Mouse (Mus musculus): ENCODE data around the gene Polr2l.

Gene Polr2l

DNA sequence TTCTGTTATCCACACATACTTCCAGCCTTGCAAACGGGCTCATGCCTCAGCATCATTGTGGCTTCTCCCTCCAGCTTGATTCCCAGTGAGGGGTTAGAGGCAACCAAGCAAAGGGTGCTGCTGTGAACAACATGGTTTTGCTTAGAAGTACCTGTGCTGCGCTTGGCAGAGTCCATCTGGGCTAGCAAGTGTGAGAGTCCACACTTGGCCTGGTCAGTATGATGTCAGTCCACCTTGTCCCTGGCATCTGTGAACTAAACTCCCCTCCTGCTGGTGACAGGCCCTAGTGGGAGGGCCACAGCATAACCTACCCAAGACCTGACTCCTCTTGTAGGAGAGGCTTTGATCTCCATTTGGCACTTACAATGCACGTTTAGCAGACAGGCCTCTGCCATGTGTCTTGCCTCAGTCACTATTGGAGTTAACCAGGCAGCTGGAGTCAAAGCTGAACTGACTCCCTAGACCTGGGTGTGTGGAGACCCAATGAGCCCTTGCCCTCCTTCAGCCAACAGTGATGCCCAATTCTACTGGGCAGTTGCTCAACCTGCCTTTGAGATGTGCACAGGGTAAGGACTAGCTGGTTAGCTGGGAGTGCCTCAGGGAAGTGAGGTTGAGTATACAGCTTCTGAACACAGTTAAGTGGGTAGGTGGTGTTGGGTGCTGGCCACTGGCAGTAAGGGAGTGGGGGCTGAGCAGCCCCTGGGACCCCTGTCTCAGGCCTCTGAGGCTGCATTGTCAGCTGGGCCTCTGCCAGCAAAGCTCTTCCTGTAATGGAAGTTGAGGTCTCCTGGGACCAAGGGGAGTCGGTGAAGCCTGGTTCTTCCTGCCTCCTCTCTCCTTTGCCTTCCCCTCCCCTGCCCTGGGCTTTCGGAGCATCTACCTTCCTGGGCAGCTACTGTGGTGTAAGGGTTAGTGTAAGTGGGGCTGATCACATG lies 9.5 kb upstream of the Polr2l start:
- in situ Hi-C loops (cut with MboI), result no loop called here

DNA sequence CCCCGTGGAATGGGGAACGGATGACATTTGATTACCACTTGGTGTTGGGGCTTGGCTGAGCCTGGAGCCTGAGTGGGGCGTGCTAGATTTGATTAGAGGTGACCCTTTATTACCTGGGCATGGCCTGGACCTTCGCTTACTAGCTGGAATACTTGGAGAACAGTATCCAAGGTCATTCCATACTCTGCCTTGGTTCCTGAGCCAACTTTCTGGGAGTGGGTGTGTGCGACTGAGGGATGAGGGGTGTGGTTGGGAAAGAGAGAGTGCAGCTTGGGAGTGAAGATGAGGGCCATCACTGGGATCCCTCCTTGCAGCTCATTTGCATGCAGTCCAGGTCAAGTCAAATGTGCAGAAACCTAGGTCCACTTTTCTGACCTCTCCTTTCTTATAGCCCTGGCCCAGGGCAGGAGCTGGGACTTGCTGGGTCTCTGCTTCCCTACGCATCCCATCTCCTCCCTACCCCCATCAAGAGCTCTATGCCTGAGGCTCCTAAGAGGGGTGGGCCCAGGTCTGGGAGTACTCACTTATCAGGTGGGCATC lies 8.3 kb upstream of the Polr2l start:
- in situ Hi-C loops (cut with MboI), result no loop called here

DNA sequence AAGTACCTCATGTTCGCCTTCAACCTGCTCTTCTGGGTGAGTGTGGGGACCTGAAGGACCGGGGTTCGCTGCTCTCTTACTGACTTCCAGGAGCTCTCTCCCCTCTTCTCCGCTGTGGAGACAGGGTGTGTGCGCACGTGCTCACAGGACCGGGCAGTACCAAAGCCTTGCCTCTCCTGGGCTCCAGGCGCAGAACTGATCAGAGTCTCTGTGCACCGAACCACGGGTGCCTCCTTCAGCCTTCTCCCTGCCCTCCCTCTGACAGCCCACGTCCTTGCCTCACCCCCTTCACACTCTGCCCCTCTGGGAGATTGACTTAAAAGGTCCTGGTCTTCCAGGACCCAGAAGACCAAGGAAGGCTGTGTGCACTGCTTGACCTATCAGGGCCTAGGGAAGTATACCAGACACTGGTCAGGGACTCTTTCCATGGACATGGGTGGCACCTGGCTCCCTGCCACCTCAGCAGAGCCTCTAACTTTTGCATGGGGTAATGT lies 7.6 kb upstream of the Polr2l start:
- in situ Hi-C loops (cut with MboI), result no loop called here

DNA sequence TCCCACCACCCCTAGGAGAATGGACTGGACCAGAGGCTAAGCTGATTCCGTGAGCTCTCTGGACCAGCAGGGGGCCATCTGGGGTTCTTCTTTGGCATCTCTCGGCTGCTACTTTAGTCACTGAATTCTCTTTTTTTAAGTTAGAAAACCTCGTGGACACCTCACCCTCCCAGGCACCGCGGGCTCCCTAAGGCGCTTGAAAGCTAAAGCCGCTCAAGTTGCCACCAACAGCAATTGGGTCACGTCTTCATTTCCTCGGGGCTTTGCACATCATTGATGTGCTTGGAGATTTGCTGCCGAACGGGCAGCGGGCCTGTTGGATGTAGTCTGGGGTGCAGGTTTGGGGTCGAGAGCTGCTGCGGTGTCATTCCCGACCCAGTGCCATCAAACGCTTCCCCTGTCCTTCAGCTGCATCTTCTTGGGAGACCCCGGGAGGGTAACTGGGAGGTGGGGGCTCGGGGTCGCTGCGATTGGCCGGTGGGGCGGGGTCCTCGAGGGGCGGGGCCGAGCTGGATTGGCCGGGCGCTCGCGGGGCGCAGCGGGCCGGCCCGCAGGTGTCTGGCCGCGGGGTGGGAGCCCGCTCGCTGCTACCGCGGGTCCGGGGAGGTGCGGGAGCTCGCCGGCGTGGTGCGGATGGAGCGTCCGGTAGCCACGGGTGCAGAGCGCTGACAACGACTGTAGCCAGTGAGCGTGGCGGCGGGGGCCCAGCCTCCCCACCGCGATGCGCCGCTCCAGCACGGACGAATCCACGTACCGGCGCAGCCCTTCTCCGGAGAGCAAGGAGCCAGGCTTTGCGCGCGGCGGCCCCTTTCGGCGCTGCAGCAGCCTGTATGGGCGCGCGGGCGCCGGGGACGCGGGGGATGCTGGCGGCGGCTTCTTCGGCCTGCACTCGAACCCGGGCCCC lies 6.8 kb upstream of the Polr2l start:
- in situ Hi-C loops (cut with MboI), result no loop called here

DNA sequence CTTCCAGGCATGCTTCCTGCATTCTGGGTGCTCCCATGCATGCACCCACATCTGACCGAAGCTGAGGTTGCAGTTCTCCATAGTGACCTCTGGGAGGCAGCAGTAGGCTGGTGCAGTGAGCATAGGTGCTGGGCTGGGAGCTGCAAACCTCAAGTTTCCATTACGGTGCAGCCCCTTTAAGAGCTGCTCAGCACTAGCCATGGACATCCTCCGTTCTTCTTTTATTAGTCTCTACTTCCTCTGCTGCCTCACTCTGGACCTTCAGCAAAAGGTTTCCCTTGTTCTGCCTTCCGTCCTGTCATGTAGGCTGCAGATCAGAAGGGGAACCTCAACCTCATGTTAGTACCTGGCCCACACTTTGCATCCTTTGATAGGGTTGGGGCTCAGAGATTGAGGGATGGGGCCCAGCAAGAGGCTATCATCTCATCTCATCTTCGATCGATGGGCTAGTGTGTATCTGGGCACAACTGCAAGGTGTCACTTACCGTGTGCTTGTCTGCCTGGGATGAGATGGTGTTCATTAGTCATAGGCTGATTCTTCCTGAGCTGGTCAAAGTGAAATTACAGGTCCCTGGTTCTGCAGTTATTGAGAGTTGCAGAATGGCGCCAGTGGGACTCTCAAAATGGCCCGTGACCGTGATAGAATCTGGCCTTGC lies 6.0 kb upstream of the Polr2l start:
- in situ Hi-C loops (cut with MboI), result no loop called here

DNA sequence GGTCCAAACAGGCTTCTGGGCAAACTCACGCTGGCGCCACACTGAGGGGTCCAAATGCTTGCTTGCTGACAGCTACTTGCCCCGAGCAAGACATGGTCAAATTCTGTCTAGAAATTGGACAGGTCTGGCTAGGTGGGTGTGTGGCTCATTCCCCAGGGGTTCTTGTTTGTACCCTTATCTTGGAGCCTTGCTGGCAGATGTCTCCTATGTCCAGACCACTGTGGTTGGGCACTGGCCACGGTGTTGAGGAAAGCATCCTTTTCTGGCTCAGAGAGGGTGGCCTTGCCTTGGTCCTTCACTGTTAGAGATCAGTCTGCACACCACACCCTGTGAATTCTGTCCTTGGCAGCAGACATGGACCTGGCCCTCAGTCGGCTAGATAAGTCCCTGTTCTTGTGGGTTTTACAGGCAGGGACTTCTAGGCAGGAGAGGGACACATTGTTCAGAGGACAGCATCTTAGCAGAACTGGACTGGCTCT lies 3.4 kb upstream of the Polr2l start:
- in situ Hi-C loops (cut with MboI), result loop anchor here (10.0 kb wide), 1 partner anchor 426 kb away; no protein-coding TSS in a partner anchor

DNA sequence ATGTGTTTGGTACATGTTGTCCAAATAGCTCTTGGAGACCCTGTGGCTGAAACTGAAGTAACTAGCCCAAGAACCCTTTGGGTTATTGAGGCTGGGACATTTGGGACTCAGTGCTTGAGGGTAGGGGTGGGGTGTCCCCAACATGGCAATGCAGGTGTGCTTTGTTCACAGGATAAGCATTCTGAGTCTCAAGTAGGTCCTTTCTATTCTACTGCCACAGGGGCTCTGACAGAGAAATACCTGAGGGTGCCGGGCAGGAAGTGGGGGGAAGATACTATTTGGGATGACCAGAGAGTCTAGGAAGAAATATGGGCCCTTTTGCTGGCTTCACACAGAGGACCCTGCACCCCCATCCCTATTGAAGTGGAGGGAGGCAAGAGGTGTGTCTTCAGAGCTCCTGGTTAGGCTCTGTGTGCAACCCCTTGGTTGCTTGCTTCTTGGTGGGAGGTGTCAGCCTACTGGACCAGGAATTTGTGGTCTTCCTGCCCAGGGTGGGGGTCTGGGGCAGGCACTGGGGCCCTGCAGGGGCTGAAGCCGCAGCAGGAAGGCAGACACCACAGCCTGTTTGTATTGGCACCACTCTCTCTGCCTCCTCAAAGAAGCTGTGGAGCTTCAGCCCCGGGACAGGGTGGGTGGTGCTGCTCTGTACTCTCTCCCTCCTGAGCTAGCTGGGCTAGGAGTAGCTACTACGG lies 2.8 kb upstream of the Polr2l start:
- in situ Hi-C loops (cut with MboI), result loop anchor here (10.0 kb wide), 1 partner anchor 427 kb away; no protein-coding TSS in a partner anchor

DNA sequence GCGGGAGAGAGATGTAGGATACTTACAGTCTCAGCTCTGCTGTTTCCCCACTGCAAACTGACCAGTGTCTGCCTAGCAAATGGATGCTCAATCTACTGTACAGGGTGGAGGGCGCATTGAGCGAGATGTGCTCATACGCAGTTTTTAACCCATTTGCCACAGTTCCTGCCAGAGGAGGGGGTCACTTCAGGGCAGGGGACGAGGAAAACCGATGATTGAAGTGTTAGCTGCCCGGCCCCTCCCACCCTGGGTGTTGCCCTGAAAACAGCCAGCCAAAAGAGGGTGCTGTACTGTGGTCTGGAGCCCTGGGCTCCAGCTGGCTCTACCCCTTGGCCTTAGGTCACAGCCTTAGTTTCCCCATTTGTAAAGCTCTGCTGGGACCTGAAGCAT lies 2.0 kb upstream of the Polr2l start:
- in situ Hi-C loops (cut with MboI), result loop anchor here (10.0 kb wide), 1 partner anchor 428 kb away; no protein-coding TSS in a partner anchor

DNA sequence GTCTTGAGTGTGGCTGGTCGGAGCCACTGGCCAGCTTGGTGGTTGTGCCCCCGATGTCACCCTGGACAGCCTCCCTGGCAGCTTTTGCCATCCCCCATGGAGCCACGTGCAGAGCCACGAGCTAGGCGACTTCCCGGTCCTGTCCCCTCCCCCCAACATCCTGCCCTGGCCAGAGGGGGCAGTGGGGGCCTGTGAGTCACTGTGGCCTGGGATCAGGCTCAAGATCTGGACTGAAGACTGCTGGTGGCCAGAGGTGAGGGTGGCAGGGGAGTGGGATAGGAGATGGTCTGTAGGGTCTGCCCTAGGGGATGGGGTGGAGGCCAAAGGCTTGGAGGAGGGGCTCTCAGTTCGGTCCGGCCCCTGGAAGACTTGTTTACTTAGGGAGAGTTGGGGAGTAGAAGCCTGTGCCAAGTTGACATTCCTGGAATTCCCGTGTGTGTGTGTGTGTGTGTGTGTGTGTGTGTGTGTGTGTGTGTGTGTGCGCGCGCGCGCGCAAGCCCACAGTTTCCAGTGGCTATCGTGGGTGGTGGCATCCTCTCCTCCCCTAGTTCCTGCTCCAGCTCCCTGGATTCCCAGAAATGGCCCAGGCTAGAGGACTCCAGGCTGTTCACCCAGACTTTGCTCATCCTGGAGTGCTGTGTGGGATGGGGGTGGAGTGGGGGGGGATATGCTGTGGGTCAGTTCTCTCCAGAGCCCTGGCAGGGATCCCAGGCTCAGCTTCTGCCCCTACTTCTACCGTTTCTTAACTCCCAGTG lies 1.5 kb upstream of the Polr2l start:
- in situ Hi-C loops (cut with MboI), result loop anchor here (10.0 kb wide), 1 partner anchor 428 kb away; no protein-coding TSS in a partner anchor

DNA sequence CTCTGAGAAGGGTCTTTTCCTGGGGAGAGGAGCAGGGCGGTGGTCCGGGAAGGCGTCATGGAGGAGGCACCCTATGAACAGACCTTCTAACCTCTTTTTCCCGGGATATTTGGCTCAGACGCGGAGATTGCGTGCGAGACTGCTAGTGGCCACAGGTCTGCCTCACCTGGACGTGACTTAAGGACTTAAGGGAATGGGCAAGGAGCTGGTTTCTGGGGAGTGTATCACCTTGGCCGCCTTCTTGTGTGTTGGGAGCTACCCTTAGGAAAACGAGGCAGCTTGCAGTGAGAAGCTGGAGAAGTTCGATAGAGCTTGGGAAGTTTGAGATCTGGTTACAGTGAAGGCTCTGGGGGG lies 850 bp upstream of the Polr2l start:
- in situ Hi-C loops (cut with MboI), result loop anchor here (10.0 kb wide), 1 partner anchor 429 kb away; no protein-coding TSS in a partner anchor

DNA sequence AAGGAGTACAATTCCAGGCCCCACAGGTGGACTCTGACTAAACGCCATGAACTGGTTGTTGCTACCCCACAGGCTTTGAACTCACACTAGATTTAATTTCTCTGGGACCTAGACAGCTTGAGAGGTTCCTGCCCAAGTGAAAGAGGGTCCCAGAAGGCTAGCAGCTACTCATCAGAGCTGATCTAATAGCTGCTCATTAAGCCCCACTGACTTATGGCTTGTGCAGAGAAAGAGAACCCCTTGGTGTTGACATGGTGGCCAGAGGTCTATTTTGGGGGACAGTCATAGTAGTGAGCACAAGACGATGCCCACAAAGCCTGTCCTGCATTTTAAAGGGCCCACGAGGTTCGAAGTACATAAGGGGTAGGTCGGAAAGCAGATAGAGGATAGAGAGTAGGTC lies 772 bp downstream of the Polr2l start:
- in situ Hi-C loops (cut with MboI), result loop anchor here (10.0 kb wide), 1 partner anchor 431 kb away; no protein-coding TSS in a partner anchor

DNA sequence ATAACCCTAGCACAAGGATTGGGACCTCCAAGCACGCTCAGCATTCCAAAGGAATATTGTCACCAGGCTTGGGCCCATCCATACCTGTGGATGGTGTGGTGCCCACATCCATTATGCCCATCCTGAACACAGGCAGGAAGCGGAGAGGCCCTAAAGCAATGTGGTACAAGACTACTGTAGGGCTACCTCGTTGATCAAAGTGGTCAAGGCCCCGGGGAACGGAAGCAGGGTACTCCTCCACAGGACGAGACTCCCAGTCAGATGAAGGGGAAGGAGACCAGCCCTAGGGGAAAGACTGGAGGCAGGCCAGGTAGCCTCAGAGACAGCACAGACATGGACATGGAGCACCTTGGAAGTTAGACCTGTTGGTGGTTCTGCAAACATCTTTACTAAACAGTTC lies 2.2 kb downstream of the Polr2l start:
- in situ Hi-C loops (cut with MboI), result loop anchor here (10.0 kb wide), 1 partner anchor 432 kb away; no protein-coding TSS in a partner anchor

DNA sequence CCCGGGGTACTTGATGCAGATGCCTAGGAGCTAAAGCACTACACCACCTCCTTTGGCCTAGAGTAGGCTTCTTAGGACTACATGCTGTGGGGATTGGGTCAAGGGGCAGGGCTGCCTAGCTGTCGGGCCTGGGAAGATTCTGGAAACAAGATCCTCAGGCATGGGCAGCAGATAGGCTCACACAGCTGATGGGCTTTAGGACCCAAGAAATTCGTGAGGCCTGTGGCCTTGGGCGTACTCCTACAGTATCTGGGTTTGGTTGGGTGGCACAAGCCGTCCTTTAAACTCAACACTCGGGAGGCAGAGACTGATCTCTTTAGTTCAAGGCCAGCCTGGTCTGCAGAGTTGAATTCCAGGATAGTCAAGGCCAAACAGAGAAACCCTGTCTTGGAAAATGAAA lies 2.7 kb downstream of the Polr2l start:
- in situ Hi-C loops (cut with MboI), result loop anchor here (10.0 kb wide), 1 partner anchor 433 kb away; no protein-coding TSS in a partner anchor

DNA sequence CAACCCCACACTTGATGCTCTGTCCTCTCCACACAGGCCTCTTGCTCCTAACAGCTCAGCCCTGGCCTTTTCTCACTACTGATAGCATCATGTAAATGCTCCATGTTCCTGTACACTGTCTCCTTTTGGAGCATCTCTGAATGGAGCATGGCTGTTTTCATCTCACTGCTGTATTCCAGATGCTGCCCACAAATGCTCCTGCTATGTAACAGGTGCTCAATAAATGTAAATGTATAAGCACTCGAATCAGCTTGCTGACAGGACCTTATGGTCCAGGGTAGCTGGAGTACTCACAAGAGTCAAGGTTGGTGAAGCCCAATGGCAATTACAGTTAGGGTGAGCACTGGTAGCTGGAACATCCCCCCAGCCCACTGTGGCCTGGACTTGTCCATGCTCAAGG lies 3.7 kb downstream of the Polr2l start:
- in situ Hi-C loops (cut with MboI), result loop anchor here (10.0 kb wide), 1 partner anchor 434 kb away; no protein-coding TSS in a partner anchor

DNA sequence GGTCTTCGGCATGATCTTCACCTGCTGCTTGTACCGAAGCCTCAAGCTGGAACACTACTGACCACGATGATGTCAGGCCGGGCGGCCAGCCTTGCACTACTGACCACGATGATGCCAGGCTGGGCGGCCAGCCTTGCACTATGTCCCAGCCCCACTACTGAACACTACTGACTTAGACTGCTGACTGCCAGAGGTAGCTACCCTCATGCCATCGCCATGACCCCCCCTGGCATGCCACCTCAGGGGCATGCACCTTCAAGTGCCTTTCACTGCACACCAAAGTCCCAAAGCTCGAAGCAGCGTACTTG lies 4.3 kb downstream of the Polr2l start:
- in situ Hi-C loops (cut with MboI), result loop anchor here (10.0 kb wide), 1 partner anchor 434 kb away; no protein-coding TSS in a partner anchor

DNA sequence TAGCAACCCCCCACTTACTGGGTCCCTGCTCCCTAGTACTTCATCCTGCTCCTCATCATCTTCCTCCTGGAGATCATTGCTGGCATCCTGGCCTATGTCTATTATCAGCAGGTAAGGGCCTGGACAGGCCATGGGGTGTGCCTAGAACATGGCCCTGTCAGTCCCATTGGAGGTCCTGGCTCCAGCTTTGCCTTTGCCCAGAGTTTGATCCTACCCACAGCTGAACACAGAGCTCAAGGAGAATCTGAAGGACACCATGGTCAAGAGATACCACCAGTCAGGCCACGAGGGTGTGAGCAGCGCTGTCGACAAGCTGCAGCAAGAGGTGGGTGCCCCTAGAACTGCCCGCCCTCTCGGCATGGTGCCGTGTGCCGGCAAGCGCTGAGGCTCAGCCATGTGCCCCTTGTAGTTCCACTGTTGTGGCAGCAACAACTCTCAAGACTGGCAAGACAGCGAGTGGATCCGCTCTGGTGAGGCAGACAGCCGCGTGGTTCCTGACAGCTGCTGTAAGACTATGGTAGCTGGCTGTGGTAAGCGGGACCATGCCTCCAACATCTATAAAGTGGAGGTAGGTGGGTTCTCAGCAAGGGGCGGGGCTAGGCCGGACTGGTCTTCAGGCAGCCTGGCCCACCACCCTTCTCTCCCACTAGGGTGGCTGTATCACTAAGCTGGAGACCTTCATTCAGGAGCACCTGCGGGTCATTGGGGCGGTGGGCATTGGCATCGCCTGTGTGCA lies 4.9 kb downstream of the Polr2l start:
- in situ Hi-C loops (cut with MboI), result loop anchor here (10.0 kb wide), 1 partner anchor 435 kb away; no protein-coding TSS in a partner anchor

DNA sequence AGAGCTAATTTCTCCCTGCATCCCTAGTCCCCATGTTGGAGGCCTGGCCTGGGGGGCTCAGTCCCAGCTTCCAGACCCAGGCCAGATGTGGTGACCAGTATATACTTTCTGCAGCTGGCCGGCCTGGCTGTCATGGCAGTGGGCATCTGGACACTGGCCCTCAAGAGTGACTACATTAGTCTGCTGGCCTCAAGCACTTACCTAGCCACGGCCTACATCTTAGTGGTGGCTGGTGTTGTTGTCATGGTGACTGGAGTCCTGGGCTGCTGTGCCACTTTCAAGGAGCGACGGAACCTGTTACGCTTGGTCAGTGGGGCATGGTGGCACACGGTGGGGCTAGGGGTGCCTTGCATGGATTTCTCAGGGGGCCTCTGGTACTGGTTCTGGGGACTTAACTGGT lies 5.6 kb downstream of the Polr2l start:
- in situ Hi-C loops (cut with MboI), result no loop called here

DNA sequence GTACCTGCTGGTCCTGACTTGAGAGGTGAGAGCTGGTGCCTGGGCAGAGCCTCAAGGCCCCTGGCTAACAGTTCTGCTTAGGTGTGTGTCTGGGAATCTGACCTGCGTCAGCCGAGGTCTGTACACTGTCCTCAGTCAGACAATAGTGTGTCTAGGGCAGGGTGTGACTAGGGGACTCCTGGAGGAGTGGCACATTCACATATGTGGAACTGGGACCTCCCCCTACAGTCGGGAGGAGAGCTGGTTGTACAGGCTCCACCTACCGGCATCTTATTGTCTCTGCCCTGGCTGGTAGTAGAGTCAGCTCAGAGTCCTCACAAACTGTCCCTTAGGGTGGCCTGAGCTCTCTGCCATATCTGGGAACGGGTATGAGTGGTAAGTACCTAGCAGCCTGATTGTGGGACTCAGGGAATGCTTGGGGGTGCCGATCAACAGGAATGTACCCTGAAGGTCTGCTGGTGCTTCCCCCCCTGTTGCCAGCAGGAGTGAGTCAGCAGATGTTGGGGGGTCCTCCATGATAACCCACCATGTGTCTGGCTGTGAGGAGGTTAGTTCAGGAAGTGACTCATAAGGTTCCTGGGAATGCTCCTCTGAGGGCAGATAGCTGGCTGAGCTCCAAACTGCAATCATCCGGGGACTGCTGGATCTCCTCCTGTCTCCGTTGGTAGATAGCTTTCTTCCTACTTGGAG lies 6.3 kb downstream of the Polr2l start:
- in situ Hi-C loops (cut with MboI), result no loop called here

DNA sequence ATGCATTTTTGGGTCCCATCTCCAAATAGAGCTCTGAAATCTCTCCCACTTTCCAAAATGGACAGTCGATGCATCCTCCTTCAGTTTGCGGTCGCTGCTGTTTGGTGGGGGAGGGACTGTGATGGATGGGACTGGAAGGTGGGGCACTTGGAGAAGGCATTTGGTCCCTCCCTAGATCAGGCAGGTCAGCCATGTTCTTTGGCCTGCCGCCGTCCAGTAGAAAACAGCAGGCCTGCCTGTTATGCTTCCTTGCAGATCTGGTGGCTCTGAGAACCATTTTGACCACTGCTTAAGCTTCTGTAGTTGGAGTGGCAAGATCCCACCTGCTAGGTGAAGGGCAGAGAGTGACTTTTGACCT lies 6.8 kb downstream of the Polr2l start:
- in situ Hi-C loops (cut with MboI), result no loop called here

Data from mature B cell (primary cell).